Mouse (Mus musculus) thymus, postnatal 14 days (tissue): ENCODE results near the gene Zbtb16.

ENCODE experiments used
- DNase-seq: peaks from one replicate; pipeline ENCODE4 v3.0.0; 2021

Zbtb16 gene

GRCm38 (mm10) chr9:48696731-48697469 is 139.1 kb downstream of the Zbtb16 start:
- no peak for DNase-seq

GRCm38 (mm10) chr9:48696330-48696729 is 139.7 kb downstream of the Zbtb16 start:
- peak; percentile 11 for DNase-seq

GRCm38 (mm10) chr9:48695796-48696195 is 140.2 kb downstream of the Zbtb16 start:
- no peak for DNase-seq

GRCm38 (mm10) chr9:48694616-48695061 is 141.4 kb downstream of the Zbtb16 start:
- DNase-seq: no peak

- DNase-seq: no peak
Measured at GRCm38 (mm10) chr9:48693696-48694095, 142.3 kb downstream of the Zbtb16 start.

GRCm38 (mm10) chr9:48689718-48689980 is 146.4 kb downstream of the Zbtb16 start:
- DNase-seq: no peak

GRCm38 (mm10) chr9:48688859-48689717 is 146.9 kb downstream of the Zbtb16 start:
- DNase-seq: no peak

GRCm38 (mm10) chr9:48687891-48688290 is 148.1 kb downstream of the Zbtb16 start:
- DNase-seq: no peak

- no peak for DNase-seq
Measured at GRCm38 (mm10) chr9:48685721-48686120, 150.3 kb downstream of the Zbtb16 start.

- no peak for DNase-seq
Measured at GRCm38 (mm10) chr9:48684144-48684543, 151.9 kb downstream of the Zbtb16 start.

GRCm38 (mm10) chr9:48681193-48681592 is 154.8 kb downstream of the Zbtb16 start:
- DNase-seq: no peak

- DNase-seq: no peak
Measured at GRCm38 (mm10) chr9:48678426-48679358, 157.3 kb downstream of the Zbtb16 start.

GRCm38 (mm10) chr9:48675151-48675790 is 160.8 kb downstream of the Zbtb16 start:
- DNase-seq: no peak

- no peak for DNase-seq
Measured at GRCm38 (mm10) chr9:48674359-48675015, 161.5 kb downstream of the Zbtb16 start.

GRCm38 (mm10) chr9:48673804-48674203 is 162.2 kb downstream of the Zbtb16 start:
- no peak for DNase-seq

- DNase-seq: no peak
Measured at GRCm38 (mm10) chr9:48673213-48673612, 162.8 kb downstream of the Zbtb16 start.

GRCm38 (mm10) chr9:48671841-48672240 is 164.2 kb downstream of the Zbtb16 start:
- no peak for DNase-seq

- no peak for DNase-seq
Measured at GRCm38 (mm10) chr9:48670156-48670555, 165.9 kb downstream of the Zbtb16 start.

GRCm38 (mm10) chr9:48669672-48670071 is 166.3 kb downstream of the Zbtb16 start:
- no peak for DNase-seq

GRCm38 (mm10) chr9:48666702-48667101 is 169.3 kb downstream of the Zbtb16 start:
- no peak for DNase-seq

- DNase-seq: no peak
Measured at GRCm38 (mm10) chr9:48663052-48663433, 173.0 kb downstream of the Zbtb16 start.
